In genomic region chr2:180988347-180988913, GRCm38 (mm10) we compare ENCODE assay signal across 23 mouse cellular contexts. TPM values are rescaled to one million over a fixed set of nuclear protein-coding genes. Genes with fewer than 3 reads are reported as not detected.
DNase-seq lines count a peak whose midpoint lies in the region; ATAC-seq and TF ChIP-seq lines count a peak whose summit lies in the region.
"Had no signal": no experiment of that assay in that cellular context is flagged by ENCODE, and none has a peak within 500 bp of the region (broad histone marks: within the 10 kb centered on the region; RNA-seq: fewer than 3 reads in every experiment).

No protein-coding gene starts in this region.

- WGBS in embryonic facial prominence, embryonic 14.5 days, result 69% methylated on average over 3 of the region's 3 CpGs
- 69% methylated on average over 3 of the region's 3 CpGs for WGBS in embryonic facial prominence, embryonic 10.5 days
- 69% methylated on average over 3 of the region's 3 CpGs for WGBS in kidney, postnatal 0 days
- 44% methylated on average over 3 of the region's 3 CpGs for WGBS in neural tube, embryonic 13.5 days

- peak; percentile 19 for DNase-seq in embryonic facial prominence, embryonic 14.5 days (ENCODE audit: low spot score)
- DNase-seq in embryonic facial prominence, embryonic 10.5 days (ENCODE audit: low spot score), result no peak
- DNase-seq in kidney, postnatal 0 days (ENCODE audit: low spot score), result no peak
- DNase-seq in kidney, postnatal 25 days, result no peak
- DNase-seq in neural tube, embryonic 10.5 days (ENCODE audit: extremely low spot score, low spot score), result no peak
- DNase-seq in retina, postnatal 1 day, result peak; percentile 32
- DNase-seq in adrenal gland, postnatal 25 days, result no peak
- DNase-seq: adrenal gland, adult 8-10 months; cerebellum, adult 9-11 months; embryo, embryonic 11 days; gastrocnemius, postnatal 14 days; kidney, adult 18-20 months; kidney, postnatal 36 days; layer of hippocampus, postnatal 36 days; thymus, postnatal 14 days had no signal

- H3K4me3 ChIP-seq in embryonic facial prominence, embryonic 14.5 days (ENCODE audit: low read depth, low read length), result no peak overlapping the region
- H3K4me3 ChIP-seq in embryonic facial prominence, embryonic 10.5 days, result no peak overlapping the region
- H3K4me3 ChIP-seq in kidney, postnatal 0 days (replicated peaks; ENCODE audit: low read depth, low read length), result no peak overlapping the region
- no peak overlapping the region for H3K4me3 ChIP-seq in neural tube, embryonic 13.5 days
- H3K4me3 ChIP-seq: limb, embryonic 12.5 days; liver, embryonic 15.5 days; stomach, embryonic 15.5 days had no signal

- H3K27me3 ChIP-seq in embryonic facial prominence, embryonic 14.5 days (replicated peaks; ENCODE audit: control insufficient read depth, insufficient read depth, low read length), result no peaks in the 10 kb centered on the region
- H3K27me3 ChIP-seq in embryonic facial prominence, embryonic 10.5 days (replicated peaks; ENCODE audit: low read depth, poor library complexity, severe bottlenecking), result no peaks in the 10 kb centered on the region
- H3K27me3 ChIP-seq in kidney, postnatal 0 days (ENCODE audit: insufficient read depth, low read length), result no peaks in the 10 kb centered on the region
- no peaks in the 10 kb centered on the region for H3K27me3 ChIP-seq in neural tube, embryonic 13.5 days
- H3K27me3 ChIP-seq: limb, embryonic 12.5 days; liver, embryonic 15.5 days; stomach, embryonic 15.5 days had no signal

- no peak for ATAC-seq in embryonic facial prominence, embryonic 14.5 days (ENCODE audit: low read depth)
- ATAC-seq in kidney, postnatal 0 days (replicated peaks; ENCODE audit: low FRiP score, low read depth), result no peak; the same call in 1 of the 2 replicates
- ATAC-seq in neural tube, embryonic 13.5 days (ENCODE audit: low read depth), result peak; percentile 65
- ATAC-seq: forebrain, embryonic 16.5 days had no signal

- H3K4me2 ChIP-seq in embryonic facial prominence, embryonic 14.5 days (ENCODE audit: low read depth, low read length), result no peak overlapping the region
- no peak overlapping the region for H3K4me2 ChIP-seq in kidney, postnatal 0 days (ENCODE audit: low read length)
- no peak overlapping the region for H3K4me2 ChIP-seq in neural tube, embryonic 13.5 days
- H3K4me2 ChIP-seq: limb, embryonic 12.5 days; liver, embryonic 15.5 days; stomach, embryonic 15.5 days had no signal

- H3K27ac ChIP-seq in embryonic facial prominence, embryonic 14.5 days (replicated peaks; ENCODE audit: low read depth, low read length), result no peak overlapping the region
- H3K27ac ChIP-seq in embryonic facial prominence, embryonic 10.5 days (replicated peaks), result no peak overlapping the region
- H3K27ac ChIP-seq in kidney, postnatal 0 days, result no peak overlapping the region
- peak overlapping the region; percentile 42 for H3K27ac ChIP-seq in neural tube, embryonic 13.5 days (replicated peaks)
- H3K27ac ChIP-seq: limb, embryonic 12.5 days; liver, embryonic 15.5 days had no signal

- H3K36me3 ChIP-seq in embryonic facial prominence, embryonic 14.5 days (ENCODE audit: control insufficient read depth, insufficient read depth, low read length), result no peaks in the 10 kb centered on the region
- peaks cover 15% of the 10 kb centered on the region for H3K36me3 ChIP-seq in embryonic facial prominence, embryonic 10.5 days (replicated peaks)
- 0 out of 2 replicates have a peak, but pooled peaks cover 2% of the 10 kb centered on the region for H3K36me3 ChIP-seq in kidney, postnatal 0 days (ENCODE audit: insufficient read depth, low read length)
- peaks cover 13% of the 10 kb centered on the region for H3K36me3 ChIP-seq in neural tube, embryonic 13.5 days
- H3K36me3 ChIP-seq: liver, embryonic 15.5 days; stomach, embryonic 15.5 days had no signal

- no peak overlapping the region for H3K9ac ChIP-seq in embryonic facial prominence, embryonic 14.5 days (ENCODE audit: low read depth, low read length)
- H3K9ac ChIP-seq in kidney, postnatal 0 days (ENCODE audit: low read depth, low read length), result no peak overlapping the region
- no peak overlapping the region; the same call in 1 of the 2 replicates for H3K9ac ChIP-seq in neural tube, embryonic 13.5 days
- H3K9ac ChIP-seq: limb, embryonic 12.5 days; liver, embryonic 15.5 days; stomach, embryonic 15.5 days had no signal

- TF ChIP-seq CTCF in kidney, postnatal 0 days (IDR thresholded peaks at IDR 0.05; ENCODE audit: low read depth), result peak; percentile 15; the same call in 1 of the 2 replicates

- H3K4me1 ChIP-seq in embryonic facial prominence, embryonic 14.5 days (ENCODE audit: control insufficient read depth, insufficient read depth, low read length), result 0 out of 2 replicates have a peak, but pooled peaks cover 9% of the 10 kb centered on the region
- H3K4me1 ChIP-seq in embryonic facial prominence, embryonic 10.5 days, result peaks cover 18% of the 10 kb centered on the region
- no peaks in the 10 kb centered on the region for H3K4me1 ChIP-seq in kidney, postnatal 0 days (replicated peaks; ENCODE audit: insufficient read depth, low read length)
- H3K4me1 ChIP-seq in neural tube, embryonic 13.5 days (replicated peaks), result peaks cover 29% of the 10 kb centered on the region
- H3K4me1 ChIP-seq: limb, embryonic 12.5 days; liver, embryonic 15.5 days; stomach, embryonic 15.5 days had no signal

- no peaks in the 10 kb centered on the region for H3K9me3 ChIP-seq in embryonic facial prominence, embryonic 14.5 days (ENCODE audit: control insufficient read depth, low read length)
- no peaks in the 10 kb centered on the region for H3K9me3 ChIP-seq in embryonic facial prominence, embryonic 10.5 days
- H3K9me3 ChIP-seq in kidney, postnatal 0 days (replicated peaks; ENCODE audit: low read length), result no peaks in the 10 kb centered on the region
- no peaks in the 10 kb centered on the region for H3K9me3 ChIP-seq in neural tube, embryonic 13.5 days
- H3K9me3 ChIP-seq: limb, embryonic 12.5 days; liver, embryonic 15.5 days; stomach, embryonic 15.5 days had no signal

RNA-seq across cellular contexts. Expression of gene Col20a1, which starts 2.1 kb away (rescaled TPM):
- 2.5 and 3.7 TPM in 2 replicates for polyA plus RNA-seq in embryonic facial prominence, embryonic 14.5 days (2014; fragmentation: Nextera tagmentation; extraction: Ambion mirVana)
- 0.26 and 0.62 TPM in 2 replicates for polyA plus RNA-seq in embryonic facial prominence, embryonic 10.5 days (2016; fragmentation: Nextera tagmentation; extraction: Ambion mirVana)
- 0.34 and 0.41 TPM in 2 replicates for polyA plus RNA-seq in kidney, postnatal 0 days (2015; fragmentation: Nextera tagmentation; extraction: Ambion mirVana)
- 0.62 and 1.2 TPM in 2 replicates for polyA plus RNA-seq in neural tube, embryonic 13.5 days (2015; fragmentation: Nextera tagmentation; extraction: Ambion mirVana)
- total RNA-seq in adrenal gland, postnatal 25 days (2021), result 2.6 and 3.4 TPM in 2 replicates

RNA-seq across cellular contexts. Expression of gene Arfgap1, which starts 21.4 kb away (rescaled TPM):
- 89.2 and 103 TPM in 2 replicates for polyA plus RNA-seq in embryonic facial prominence, embryonic 14.5 days (2014; fragmentation: Nextera tagmentation; extraction: Ambion mirVana)
- polyA plus RNA-seq in embryonic facial prominence, embryonic 10.5 days (2016; fragmentation: Nextera tagmentation; extraction: Ambion mirVana), result 87.3 and 87.7 TPM in 2 replicates
- polyA plus RNA-seq in kidney, postnatal 0 days (2015; fragmentation: Nextera tagmentation; extraction: Ambion mirVana), result 55.7 and 65.9 TPM in 2 replicates
- polyA plus RNA-seq in neural tube, embryonic 13.5 days (2015; fragmentation: Nextera tagmentation; extraction: Ambion mirVana), result 106 and 108 TPM in 2 replicates
- total RNA-seq in adrenal gland, postnatal 25 days (2021), result 48.6 and 65.6 TPM in 2 replicates

RNA-seq across cellular contexts. Expression of gene Nkain4, which starts 33.9 kb away (rescaled TPM):
- polyA plus RNA-seq in embryonic facial prominence, embryonic 14.5 days (2014; fragmentation: Nextera tagmentation; extraction: Ambion mirVana), result 17.0 and 20.7 TPM in 2 replicates
- 22.2 and 26.6 TPM in 2 replicates for polyA plus RNA-seq in embryonic facial prominence, embryonic 10.5 days (2016; fragmentation: Nextera tagmentation; extraction: Ambion mirVana)
- 24.1 and 26.6 TPM in 2 replicates for polyA plus RNA-seq in kidney, postnatal 0 days (2015; fragmentation: Nextera tagmentation; extraction: Ambion mirVana)
- polyA plus RNA-seq in neural tube, embryonic 13.5 days (2015; fragmentation: Nextera tagmentation; extraction: Ambion mirVana), result 88.1 and 106 TPM in 2 replicates
- total RNA-seq in adrenal gland, postnatal 25 days (2021), result 2.2 and 2.7 TPM in 2 replicates
- total RNA-seq: hematopoietic stem cell, adult 5-6 weeks had no signal

RNA-seq across cellular contexts. Expression of gene Chrna4, which starts 54.9 kb away (rescaled TPM):
- 3.6 and 5.8 TPM in 2 replicates for polyA plus RNA-seq in embryonic facial prominence, embryonic 14.5 days (2014; fragmentation: Nextera tagmentation; extraction: Ambion mirVana)
- 5.5 and 6.7 TPM in 2 replicates for polyA plus RNA-seq in embryonic facial prominence, embryonic 10.5 days (2016; fragmentation: Nextera tagmentation; extraction: Ambion mirVana)
- polyA plus RNA-seq in kidney, postnatal 0 days (2015; fragmentation: Nextera tagmentation; extraction: Ambion mirVana), result 2.6 and 3.5 TPM in 2 replicates
- 42.9 and 43.0 TPM in 2 replicates for polyA plus RNA-seq in neural tube, embryonic 13.5 days (2015; fragmentation: Nextera tagmentation; extraction: Ambion mirVana)
- 9.9 and 19.2 TPM in 2 replicates for total RNA-seq in adrenal gland, postnatal 25 days (2021)
- total RNA-seq: heart, adult 8-10 months; hematopoietic stem cell, adult 5-6 weeks had no signal

RNA-seq across cellular contexts. Expression of gene Birc7, which starts 59.6 kb away (rescaled TPM):
- polyA plus RNA-seq in embryonic facial prominence, embryonic 14.5 days (2014; fragmentation: Nextera tagmentation; extraction: Ambion mirVana), result 0.17 TPM in 1 of 2 replicates, not detected in the other
- polyA plus RNA-seq in embryonic facial prominence, embryonic 10.5 days (2016; fragmentation: Nextera tagmentation; extraction: Ambion mirVana), result 0.31 and 0.34 TPM in 2 replicates
- polyA plus RNA-seq in kidney, postnatal 0 days (2015; fragmentation: Nextera tagmentation; extraction: Ambion mirVana), result not detected in 2 replicates
- polyA plus RNA-seq in neural tube, embryonic 13.5 days (2015; fragmentation: Nextera tagmentation; extraction: Ambion mirVana), result 0.43 and 0.60 TPM in 2 replicates
- not detected in 2 replicates for total RNA-seq in adrenal gland, postnatal 25 days (2021)
- total RNA-seq: adrenal gland, adult 8-10 months; gastrocnemius, postnatal 14 days; heart, adult 8-10 months; hematopoietic stem cell, adult 5-6 weeks had no signal
- polyA plus RNA-seq: forebrain, embryonic 16.5 days; limb, embryonic 12.5 days; liver, embryonic 15.5 days; small intestine, adult 2 months had no signal

Comparison
In these comparisons a context has a peak if more than half of its experiments do, and no peak if none do; other contexts are left out.
1. DNase-seq: peak in embryonic facial prominence, embryonic 14.5 days (single experiment) and retina, postnatal 1 day (single experiment); none in embryonic facial prominence, embryonic 10.5 days (single experiment), kidney, postnatal 0 days (single experiment), kidney, postnatal 25 days (0 of 2), neural tube, embryonic 10.5 days (single experiment) and adrenal gland, postnatal 25 days (single experiment).